Mouse (Mus musculus) layer of hippocampus, adult 9-11 months (tissue): ENCODE measurements around the gene Ahdc1.

Experiments
- DNase-seq: peaks from one replicate; pipeline ENCODE4 v3.0.0; 2022

Gene Ahdc1

DNA sequence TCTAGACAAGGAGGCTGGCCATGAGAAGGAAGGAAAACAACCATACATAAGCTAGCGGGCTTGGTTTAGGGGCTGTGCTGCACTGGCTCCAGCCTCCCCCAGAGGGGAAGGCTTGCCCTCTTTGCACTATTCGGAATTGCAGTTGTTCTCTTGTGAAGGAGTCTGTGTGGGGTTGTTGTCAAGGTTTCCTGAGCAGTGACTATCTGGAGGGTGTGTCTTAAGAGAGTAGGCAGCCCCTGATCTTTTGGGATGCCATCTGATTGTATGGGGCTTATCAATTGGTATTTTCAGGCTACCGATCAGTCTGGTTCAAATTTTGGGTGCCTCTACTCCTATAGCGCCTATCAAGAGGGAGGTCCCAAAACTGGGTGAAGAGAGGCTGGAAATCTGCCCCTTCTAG is 31.2 kb downstream of the Ahdc1 start:
- DNase-seq: no peak

DNA sequence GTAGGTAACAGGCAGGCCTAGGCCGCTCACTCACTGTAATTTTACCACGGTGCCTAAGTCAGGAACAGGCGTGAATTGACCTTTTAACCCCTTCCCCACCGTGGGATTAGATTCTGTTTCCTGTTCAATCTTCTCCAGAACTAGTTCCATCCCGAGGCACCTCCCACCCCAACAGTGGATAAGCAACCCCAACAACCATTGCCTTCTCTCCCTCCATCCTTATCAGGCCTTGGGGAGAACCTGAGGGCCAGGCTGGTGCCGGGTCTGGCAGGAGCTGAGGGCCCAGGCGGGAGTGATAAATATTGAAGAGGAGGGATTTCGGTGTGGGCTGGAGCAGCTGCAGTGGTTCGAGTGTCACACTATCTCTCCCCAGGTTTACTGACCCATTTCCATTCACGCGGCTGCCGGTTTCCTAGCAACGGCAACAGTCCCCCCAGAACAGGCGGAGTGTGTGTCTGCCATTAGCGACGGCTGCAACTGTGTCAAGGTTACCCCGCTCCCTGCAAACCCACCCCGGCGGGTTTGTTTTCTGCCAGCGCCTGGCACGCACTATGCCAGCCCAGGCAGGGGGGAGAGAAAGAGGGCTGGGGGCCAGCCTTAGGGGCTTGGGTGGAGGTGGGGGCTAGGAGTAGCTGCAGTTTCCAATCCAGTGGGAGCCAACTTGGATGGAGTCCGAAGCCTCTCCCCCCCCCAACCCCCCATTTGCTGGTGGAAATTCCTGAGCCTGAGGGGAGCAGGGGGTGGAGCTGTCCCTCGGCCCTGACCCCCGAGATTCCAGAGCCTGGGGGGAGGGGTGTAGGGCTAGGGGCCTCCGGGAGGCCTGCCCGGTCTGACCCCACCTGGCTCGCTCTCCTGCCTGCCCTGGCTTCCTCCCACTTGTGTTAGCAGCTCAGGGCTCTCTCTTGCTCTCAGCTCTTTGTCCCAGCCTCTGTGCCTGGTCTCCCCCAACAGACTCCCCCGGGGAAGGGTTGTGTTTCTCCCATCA is 31.9 kb downstream of the Ahdc1 start:
- DNase-seq: no peak

DNA sequence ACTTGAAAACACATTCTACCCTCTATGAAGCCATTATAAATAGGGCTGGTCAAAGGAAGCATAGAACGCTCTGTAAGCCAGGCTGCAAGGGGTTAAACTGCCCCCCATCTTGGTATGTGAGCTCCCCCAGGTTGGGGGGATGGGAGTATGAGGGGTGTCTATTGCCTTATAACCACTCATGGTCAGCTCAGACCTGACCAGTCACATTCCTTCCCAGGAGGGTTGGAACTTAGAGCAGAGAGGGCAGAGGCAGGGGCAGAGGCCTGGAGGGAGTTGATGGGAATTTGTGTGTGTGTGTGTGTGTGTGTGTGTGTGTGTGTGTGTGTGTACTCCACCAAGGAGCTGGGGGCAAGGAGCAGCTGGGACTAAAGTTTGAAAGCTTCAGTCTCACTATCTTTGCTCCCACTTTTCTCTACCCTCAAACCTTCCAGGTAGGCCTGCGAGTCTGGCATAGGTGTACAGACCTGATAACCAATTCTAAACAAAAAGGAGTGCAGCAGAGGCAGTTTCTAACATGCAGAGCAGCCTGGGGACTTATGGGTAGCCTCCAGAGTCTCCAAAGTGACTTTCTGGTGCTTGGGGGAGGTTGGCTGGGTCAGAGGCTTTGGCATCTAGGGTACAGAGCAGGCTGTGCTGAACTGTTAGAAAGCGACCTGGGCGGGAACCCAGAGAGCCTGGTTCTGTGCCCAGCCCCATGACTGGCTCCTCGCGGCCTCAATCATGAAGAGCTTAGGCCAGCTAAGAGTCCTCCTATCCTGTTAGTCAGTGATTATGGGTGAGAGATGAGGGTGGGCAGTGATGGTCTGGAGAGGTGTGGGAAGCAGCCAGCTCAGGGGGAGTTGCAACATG is 33.0 kb downstream of the Ahdc1 start:
- no peak for DNase-seq

DNA sequence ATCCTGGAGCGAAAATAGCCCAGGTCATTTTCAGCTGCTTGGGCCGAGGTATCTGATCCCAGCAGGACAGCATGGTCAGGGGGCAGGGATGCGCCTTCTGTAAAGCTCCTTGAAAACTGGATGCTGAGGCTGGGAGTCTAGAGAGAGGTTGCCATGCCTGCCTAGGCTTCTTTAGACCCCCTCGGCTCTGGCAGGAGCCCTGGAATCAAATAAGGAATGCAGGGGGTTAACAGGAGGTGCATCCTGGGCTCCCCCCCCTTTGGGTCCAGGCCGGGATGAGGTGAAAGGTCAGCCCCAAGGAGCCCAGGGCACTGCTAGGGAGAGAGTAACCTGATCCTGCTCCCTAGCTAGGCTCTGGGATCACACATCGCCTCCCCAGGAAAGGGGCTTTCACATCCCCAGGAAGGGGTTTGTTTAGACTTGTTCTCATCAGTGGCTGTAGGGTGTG is 33.6 kb downstream of the Ahdc1 start:
- DNase-seq: no peak

DNA sequence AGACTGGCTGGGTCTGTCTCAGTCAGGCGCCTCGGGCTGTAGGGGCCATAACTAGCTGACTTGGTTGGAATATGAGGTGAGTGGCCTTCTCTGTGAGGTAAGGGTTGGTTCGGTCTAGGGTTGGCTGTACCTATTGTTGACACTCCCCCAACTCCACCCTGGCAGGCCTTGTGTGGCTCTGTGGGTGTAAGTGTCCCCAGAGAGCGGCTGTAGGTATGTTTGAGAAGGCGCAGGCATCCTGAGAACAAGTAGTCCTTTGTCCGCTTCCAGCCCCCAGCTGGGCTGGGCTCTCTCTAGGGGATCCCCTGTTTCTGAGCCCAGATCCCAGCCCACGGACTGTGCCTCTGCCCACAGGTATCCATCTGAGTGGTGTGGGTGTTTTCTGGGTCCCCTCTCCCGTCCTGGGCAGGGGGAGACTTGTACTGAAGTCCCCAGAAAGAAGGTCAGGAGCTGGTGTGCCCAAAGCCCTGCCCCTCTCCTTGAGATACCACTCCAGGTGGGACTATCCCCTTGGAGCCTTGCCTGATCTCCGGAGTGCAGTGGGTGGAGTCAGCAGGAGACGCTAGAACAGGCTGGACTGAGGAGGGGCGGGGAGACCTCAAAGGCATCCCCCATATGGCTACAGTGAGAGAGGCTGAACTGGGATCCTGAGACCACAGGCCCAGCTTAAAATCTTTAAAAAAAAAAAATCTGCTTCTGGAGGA is 34.9 kb downstream of the Ahdc1 start:
- DNase-seq: no peak

DNA sequence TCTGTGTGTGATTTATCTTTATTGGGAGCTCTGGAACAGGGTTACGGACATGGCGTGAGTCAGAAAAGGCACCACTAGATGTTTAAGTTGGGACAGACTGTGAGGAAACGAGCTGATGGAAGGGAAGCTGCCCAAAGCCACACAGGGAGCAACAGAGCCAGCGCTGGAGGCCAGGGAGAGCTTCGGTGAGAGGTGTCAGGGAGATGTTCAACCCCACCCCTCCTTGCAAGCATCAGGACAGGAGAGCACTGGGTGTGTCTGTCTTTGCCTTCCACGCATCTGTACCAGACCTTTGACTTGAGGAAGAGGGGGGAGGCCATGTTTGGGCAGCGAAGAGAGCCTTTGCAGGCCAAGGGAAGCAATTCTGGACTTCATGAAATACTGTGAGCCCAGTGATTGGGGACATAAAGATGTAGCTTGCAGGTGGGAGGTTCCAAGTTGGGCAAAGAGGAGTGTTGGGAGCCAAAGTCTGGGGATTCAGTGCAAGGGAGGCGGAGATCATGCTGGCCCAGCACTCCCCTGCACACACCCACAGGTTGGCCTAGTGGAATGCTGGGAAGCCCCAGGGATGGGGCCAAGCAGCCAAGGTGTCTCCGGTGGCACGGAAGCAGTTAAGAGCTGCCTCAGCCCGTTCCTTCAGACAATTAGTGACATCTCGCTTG is 35.8 kb downstream of the Ahdc1 start:
- no peak for DNase-seq

DNA sequence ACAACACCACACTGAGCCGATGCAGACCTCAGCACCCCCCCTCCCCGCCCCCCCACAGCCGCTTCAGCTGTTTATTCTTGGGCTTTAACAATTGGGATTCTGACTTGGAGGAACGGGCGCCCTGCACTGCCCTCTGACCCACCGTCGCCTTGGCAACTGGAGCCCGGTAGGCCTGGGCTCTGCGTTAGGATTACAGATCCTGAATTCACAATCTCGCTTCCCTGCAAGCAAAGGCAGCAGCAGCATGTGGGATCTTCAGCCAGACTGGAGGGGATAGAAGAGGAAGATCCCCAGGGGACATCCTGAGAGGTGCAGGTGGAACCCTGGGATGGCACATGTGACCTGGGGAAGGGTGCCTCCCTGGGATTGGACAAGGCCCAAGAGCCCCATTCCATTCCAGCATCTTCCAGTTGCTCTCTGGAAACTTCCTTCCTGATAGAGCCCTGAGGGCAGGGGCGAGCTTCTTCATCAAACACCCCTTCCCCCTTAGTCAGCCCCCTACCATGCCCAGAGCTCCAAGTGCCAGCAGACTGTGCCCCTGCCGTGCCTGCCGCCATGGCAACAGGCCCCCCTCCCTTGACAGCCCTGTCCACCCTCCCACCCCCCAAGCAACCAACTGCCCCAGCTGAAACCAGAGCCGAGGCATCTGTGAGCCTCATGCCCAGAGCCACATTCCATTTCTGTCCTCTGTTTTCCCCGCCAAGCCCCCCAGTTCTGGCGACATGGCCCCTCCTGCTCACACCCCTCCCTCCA is 36.5 kb downstream of the Ahdc1 start:
- DNase-seq: no peak

DNA sequence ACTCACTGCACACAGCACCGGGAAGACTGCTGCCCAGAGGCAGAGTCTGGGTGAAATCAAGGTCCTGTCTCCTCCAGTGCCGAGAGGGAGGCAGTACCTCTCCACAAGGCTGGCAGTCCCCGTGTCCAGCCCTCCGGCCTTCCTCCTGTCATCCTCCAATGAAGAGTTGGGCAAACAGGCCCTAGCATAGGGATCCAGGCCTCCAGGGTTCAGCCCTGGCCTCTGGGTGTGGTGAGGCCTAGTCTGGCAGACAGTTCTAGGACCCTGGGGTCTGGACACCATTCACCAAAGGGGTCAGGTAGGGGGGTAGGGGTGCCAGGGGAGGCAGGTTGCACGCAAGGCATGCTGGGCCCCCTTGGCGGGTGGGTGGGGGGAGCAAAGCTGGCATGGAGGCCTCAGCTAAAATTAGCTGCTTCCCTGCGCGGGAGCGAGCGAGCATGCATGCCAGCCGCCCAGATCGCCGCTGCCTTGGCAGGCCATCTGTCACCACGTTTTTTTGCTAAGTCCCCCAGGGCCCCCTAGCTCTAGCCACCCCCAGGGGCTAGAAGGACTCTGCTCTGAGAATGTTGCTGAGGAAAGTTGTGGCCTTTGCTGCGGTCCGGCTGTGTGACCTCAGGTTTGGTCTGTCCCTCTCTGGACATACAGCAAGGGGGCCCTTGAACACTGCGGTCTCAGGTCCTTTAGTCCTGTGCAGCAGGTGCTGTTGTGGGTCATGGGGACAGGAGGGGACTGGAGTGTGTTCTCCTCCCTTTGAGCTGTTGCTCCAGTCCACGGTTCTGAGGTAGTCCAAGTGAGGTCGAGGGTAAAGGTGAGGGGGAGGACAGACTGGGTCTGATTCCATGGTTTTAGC is 38.2 kb downstream of the Ahdc1 start:
- DNase-seq: no peak

DNA sequence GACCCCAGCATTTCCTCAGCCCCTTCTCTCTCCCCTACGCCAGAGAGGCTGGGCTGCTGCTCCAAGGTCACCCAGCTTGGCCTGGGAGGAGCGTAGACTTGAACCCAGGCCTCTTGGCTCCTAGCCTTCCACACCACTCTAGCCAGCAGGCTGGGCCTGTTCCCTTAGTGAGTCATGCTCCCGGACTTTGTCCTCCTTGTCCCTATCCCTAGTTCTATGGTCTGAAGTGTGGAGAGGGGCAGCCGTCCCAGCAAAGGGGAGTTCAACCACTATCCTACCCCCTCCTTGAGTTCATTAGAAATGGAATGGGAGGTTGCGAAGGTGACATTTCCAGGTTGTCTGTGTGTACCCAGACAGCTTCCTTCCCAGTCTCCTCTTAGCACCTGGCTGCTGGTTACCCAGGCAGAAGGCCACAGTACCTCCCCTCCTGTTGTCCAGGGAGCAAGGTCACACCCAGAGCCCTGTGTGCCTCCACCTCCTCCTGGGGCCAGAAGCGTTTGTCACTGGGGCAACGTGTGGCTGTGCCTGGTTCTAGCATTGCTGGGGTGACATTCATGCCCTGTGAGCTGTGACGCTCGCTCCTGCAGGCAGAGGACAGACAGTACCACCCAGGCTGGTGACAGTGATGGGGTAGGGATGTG is 39.3 kb downstream of the Ahdc1 start:
- DNase-seq: no peak

DNA sequence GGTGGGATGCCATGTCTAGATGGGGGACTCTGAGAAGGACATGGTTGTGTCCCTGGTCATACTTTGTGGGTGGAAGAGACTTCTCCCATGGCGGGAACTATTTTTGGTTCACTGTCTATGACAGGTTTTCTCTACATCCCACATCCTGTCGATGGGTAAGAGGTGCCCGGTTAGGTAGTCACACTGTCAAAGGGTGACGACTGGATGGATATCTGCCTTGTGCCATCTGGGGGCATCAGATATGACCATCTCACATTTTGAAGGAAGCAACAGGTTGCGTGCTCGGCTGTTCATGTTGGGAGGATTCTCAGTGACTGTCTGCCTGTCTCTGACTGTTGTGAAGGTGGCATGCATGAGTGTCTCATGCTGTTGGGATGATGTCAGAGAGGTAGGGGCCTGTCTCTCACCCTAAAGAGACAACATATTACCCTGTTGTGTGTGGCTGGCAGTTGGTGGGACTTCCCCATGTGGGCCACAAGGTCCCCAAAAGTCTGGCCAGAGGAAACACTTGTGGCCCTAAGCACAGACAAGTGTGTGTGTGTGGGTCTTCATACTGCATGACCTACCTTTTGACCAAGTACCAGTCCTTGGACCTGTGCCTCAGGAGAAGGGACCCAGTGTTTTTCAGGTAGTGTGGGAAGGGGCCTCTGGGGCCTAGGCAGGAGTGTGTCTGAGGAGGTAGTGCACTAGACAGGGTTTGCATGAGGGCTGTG is 39.9 kb downstream of the Ahdc1 start:
- DNase-seq: no peak

DNA sequence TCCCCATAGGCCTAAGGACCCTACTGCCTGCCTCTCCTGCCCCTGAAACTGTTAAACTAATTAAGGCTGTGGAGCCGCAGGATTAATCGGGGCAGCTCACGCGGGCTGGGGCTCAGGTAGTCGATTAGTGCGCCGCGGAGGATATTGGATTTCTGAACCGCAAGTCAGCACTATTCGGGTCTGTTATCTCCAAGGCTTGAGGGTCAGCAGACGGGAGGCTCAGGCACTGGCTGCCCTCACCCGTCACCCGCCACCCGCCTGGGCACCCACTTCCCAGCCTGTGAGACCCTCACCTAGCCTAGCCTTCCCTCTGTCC is 40.4 kb downstream of the Ahdc1 start:
- DNase-seq: no peak

DNA sequence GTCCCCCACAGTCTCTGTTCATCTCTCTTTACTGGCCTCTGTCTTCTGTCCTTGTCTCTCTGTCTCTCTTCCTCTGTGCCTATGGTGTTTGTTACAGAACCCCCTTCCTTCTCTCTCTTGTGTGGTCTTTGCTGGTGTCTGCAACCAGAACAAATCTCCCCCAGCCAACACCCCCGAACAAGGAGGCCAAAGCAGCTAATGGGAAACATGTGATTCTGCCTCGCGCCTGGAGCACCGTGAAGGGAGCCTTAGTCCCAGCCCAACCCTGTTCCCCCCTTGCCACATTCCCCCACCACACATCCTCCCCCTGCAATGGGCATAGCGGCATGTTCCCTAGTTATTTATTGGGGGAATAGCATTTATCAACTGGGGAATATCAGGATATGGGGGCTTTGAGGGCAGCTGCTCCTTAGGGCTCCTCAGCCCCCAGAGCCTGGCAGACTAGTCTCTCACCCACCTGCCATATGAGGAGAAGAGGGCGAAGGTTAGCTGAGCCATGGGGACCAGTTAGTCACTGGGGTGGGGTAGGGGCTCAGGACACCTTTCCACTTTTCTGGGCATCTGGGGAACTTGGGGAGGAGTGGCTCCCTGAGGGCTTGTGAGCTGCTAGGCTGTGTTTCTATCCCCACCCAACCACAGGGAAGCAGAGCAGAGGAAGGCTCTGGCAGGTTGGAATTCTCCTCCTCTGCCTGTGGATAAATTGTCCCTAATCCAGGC is 41.1 kb downstream of the Ahdc1 start:
- no peak for DNase-seq

DNA sequence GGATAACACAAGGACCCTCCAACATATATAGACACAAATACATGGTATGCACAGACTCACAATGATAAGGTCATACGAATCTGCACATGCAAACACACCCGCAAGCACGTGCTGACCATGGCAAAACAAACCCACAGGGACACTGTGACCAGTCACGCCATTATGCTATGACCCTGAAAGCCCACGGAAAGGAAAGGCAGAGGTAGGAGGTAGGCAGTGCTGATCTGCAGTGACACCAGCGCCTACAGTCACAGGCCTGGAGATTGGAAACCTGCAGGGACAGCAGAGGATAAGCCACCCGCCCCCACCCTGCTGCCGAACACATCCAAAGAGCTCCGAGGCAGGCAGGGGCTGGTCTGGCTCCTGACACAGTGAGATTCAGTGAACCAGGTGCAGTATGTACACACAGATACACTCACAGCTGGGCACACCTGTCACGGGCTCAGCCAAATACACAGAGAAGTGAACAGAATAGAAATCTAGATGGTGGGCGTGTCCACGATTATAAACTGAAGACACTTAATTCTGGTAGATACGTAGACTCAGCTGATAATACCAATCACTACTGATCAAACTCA is 42.0 kb downstream of the Ahdc1 start:
- no peak for DNase-seq

DNA sequence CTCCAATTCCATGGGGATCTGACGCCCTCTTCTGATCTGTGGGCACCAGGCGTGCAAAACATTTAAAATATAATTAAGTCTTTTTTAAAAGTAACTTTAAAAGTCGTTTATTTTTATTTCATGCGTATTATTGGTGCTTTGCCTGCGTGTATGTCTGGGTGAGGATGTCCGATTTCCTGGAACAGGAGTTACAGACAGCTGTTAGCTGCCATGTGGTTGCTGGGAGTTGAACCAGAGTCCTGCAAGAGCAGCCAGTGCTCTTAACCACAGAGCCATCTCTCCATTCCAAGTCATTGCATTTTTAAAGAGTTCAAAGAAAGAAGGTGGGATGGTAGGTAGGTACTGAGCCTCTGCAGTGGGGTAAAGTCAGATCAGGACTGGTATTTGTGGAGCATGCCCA is 43.5 kb downstream of the Ahdc1 start:
- no peak for DNase-seq

DNA sequence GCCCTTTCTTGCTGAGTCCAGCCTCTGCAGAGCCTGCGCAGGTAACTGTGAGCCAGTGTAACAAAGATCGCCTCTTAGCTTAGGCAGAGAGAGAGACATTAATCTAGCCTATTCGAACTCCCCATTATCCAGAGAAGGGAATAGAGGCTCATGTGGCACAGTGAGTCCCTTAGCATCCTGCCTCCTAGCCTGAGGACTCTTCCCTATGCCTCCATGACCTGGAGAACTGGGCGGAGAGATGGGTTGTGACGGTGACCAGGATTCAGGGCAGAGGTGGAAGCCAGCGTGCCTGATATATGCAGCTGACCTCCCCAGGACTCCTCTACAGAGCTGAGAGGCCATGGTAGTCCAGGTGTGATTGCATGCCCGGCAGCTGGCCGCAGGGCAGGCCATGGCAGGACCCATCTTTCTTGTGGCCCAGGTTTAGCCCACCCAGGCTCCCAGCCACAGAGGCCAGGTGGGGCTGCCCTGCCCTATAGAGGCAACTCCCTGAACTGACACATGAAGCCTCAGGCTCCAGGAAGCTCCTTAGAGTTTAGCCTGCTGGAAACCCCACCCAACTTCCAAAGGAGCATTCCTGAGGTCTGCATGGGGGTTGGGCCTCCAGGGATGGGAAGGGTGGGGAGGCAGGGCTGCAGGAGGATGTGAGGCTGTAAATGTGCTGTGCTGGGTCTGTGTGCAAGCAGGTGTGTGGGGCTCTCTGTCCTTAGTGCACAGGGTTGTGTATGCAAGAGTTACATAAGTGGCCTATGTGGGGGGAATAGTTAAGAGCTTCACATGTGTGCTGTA is 44.3 kb downstream of the Ahdc1 start:
- DNase-seq: no peak

DNA sequence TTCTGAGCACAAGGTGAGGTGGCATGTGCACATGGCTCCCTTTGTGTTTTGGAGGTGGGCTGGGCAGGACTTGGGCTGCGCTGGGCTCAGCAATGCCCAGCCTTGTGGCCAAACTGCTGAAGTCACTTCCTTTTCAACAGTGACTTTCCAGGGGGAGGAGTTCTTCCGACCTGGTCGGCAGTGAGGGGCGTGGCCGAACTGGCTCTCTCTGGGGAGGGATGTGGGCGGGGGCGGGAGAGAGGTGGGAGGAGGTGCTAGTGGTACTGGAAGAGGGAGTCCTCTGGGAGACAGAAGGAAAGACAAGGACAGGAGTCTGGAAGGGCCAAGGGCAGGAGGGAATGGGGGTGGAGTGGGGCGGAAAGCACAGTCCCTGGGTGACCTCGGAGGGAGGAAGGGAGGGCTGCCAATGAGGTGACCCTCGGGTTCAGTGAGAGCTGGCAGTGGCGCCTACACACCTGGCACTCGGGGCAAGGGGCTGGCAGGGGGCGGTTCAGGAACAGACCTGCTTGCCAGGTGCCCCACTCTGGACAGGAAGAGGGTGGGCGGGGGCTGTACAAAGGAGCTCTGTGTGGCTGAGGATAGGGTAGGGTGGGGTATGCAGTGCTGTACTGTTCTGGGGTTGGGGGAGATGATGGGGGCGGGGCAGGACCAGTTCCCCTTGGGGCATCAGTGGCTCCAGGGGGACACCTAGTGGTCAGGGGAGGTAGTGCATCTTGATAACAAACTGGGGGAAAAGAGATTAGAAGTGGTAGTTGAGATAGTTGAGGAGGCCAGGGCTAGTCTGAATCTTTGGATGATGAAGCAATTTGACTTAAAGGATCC is 45.2 kb downstream of the Ahdc1 start:
- DNase-seq: no peak
